Mouse (Mus musculus) intestine, postnatal 0 days (tissue): ENCODE results near the gene Nup88. TPM values are rescaled to one million over a fixed set of nuclear protein-coding genes. Genes with fewer than 3 reads are reported as not detected.

Experiments
- ATAC-seq: fragments of 200-750 bp; cut with Nextera tagmentation; 2 replicates; pipeline ENCODE4 v1.8.0; 2017; ENCODE audit warnings: mild to moderate bottlenecking, moderate TSS enrichment, moderate library complexity
- H3K27ac ChIP-seq: fragments of 300-500 bp; sonication (generic); 2 replicates; pipeline ENCODE4 v1.5.1; 2014; ENCODE audit warnings: mild to moderate bottlenecking, low read depth, low read length, moderate library complexity
- H3K27me3 ChIP-seq: fragments of 300-500 bp; sonication (generic); replicated peaks from 2 replicates; pipeline ENCODE4 v1.6.1; 2014; ENCODE audit warnings: low read length, mixed read lengths; ENCODE audit not compliant: control insufficient read depth, insufficient read depth
- H3K36me3 ChIP-seq: fragments of 300-500 bp; sonication (generic); 2 replicates; pipeline ENCODE4 v1.6.1; 2014; ENCODE audit warnings: mild to moderate bottlenecking, moderate library complexity; ENCODE audit not compliant: control insufficient read depth, insufficient read depth
- H3K4me1 ChIP-seq: fragments of 300-500 bp; sonication (generic); replicated peaks from 2 replicates; pipeline ENCODE4 v1.6.1; 2014; ENCODE audit warnings: antibody characterized with exemption, low read length, mixed read lengths; ENCODE audit not compliant: control insufficient read depth, insufficient read depth
- H3K4me2 ChIP-seq: fragments of 300-500 bp; sonication (generic); replicated peaks from 2 replicates; pipeline ENCODE4 v1.6.1; 2014; ENCODE audit warnings: low read depth, mild to moderate bottlenecking, moderate library complexity
- H3K4me3 ChIP-seq: fragments of 300-500 bp; sonication (generic); 2 replicates; pipeline ENCODE4 v1.5.1; 2014; ENCODE audit warnings: low read depth, low read length
- H3K9ac ChIP-seq: fragments of 300-500 bp; sonication (generic); 2 replicates; pipeline ENCODE4 v1.6.1; 2014; ENCODE audit warnings: mild to moderate bottlenecking, low read depth, low read length
- H3K9me3 ChIP-seq: fragments of 300-500 bp; sonication (generic); 2 replicates; pipeline ENCODE4 v1.6.1; 2016; ENCODE audit warnings: mixed run types; ENCODE audit not compliant: control insufficient read depth
- CTCF ChIP-seq: sonication (generic); IDR thresholded peaks from 2 replicates; pipeline ENCODE4 v1.5.1; 2016; ENCODE audit warnings: low read depth, mild to moderate bottlenecking, control low read depth, antibody characterized with exemption, moderate library complexity
- WGBS: fragments of 180-500 bp; shearing (Covaris S2); extraction: QIAGEN DNeasy Blood & Tissue Kit; methylation state at CpG from one replicate; pipeline ENCODE4 v1.1.7; 2014; 5-methylcytosine and 5-hydroxymethylcytosine counted together
- polyA plus RNA-seq: library from polyadenylated mRNA; unstranded; fragments of >200 nt; fragmentation: Nextera tagmentation; extraction: Ambion mirVana; gene quantifications from 2 replicates; pipeline ENCODE4 v1.2.1, GENCODE M21; 2015

Nup88 gene
- polyA plus RNA-seq = 35.8 and 37.3 TPM in 2 replicates

- H3K27me3 ChIP-seq = no peaks in the 10 kb centered on the region
Observed at GRCm38 (mm10) chr11:70969821-70970559, at the start of gene Nup88, which contains the start of gene Rpain. Gene Nup88, minus strand, starts transcription at chr11:70969973. Gene Rpain, plus strand, starts transcription at chr11:70970213.

GRCm38 (mm10) chr11:71018416-71019200 lies 48.8 kb upstream of the Nup88 start:
- WGBS = 3% methylated on average over 28 of the region's 28 CpGs
- peak; percentile 9 for ATAC-seq
- no peak for TF ChIP-seq CTCF
- Histone ChIP-seq H3K9ac (peak overlapping the region; percentile 80), H3K4me3 (peak overlapping the region; percentile 93), H3K27ac (no peak overlapping the region), H3K4me2 (peak overlapping the region; percentile 84), H3K4me1 (peaks cover 7% of the 10 kb centered on the region; the same call in 1 of the 2 replicates), H3K27me3 (no peaks in the 10 kb centered on the region), H3K36me3 (peaks cover 14% of the 10 kb centered on the region; the same call in 1 of the 2 replicates), H3K9me3 (no peaks in the 10 kb centered on the region)

More at GRCm38 (mm10) chr11:70969821-70970559, at the start of gene Nup88, which contains the start of gene Rpain:
- TF ChIP-seq CTCF = no peak
- Histone ChIP-seq H3K9ac (peak within 1 kb of the TSS; percentile 88), H3K4me2 (peak within 1 kb of the TSS; percentile 90), H3K27ac (peak within 1 kb of the TSS; percentile 85), H3K4me3 (peak within 1 kb of the TSS; percentile 94), H3K36me3 (peaks cover 28% of the 10 kb centered on the region), H3K4me1 (no peaks in the 10 kb centered on the region), H3K9me3 (no peaks in the 10 kb centered on the region)
- ATAC-seq = peak; percentile 96
- WGBS = under 1% methylated on average over 43 of the region's 43 CpGs

GRCm38 (mm10) chr11:71017051-71017450 lies 47.3 kb upstream of the Nup88 start:
- Histone ChIP-seq H3K27ac (no peak overlapping the region), H3K4me3 (no peak overlapping the region), H3K27me3 (no peaks in the 10 kb centered on the region), H3K4me2 (no peak overlapping the region), H3K4me1 (peaks cover 7% of the 10 kb centered on the region; the same call in 1 of the 2 replicates), H3K9me3 (no peaks in the 10 kb centered on the region), H3K9ac (no peak overlapping the region), H3K36me3 (peaks cover 24% of the 10 kb centered on the region)
- TF ChIP-seq CTCF = no peak
- WGBS = 68% methylated on average over 1 of the region's 1 CpGs
- no peak for ATAC-seq

- TF ChIP-seq CTCF = no peak
- no peak for ATAC-seq
- no peaks in the 10 kb centered on the region for H3K27me3 ChIP-seq
- H3K4me3 ChIP-seq = no peak overlapping the region
- whole genome bisulfite sequencing = 92% methylated on average over 7 of the region's 7 CpGs
- no peaks in the 10 kb centered on the region for H3K9me3 ChIP-seq
- no peaks in the 10 kb centered on the region for H3K4me1 ChIP-seq
- no peak overlapping the region for H3K9ac ChIP-seq
- H3K36me3 ChIP-seq = peaks cover 54% of the 10 kb centered on the region
- no peak overlapping the region for H3K4me2 ChIP-seq
- no peak overlapping the region for H3K27ac ChIP-seq
Observed at GRCm38 (mm10) chr11:71012743-71013142, 43.0 kb upstream of the Nup88 start.

GRCm38 (mm10) chr11:71008321-71008720 lies 38.5 kb upstream of the Nup88 start:
- WGBS = 85% methylated on average over 3 of the region's 3 CpGs
- 0 out of 2 replicates have a peak, but pooled peaks cover under 1% of the 10 kb centered on the region for H3K4me1 ChIP-seq
- H3K9ac ChIP-seq = no peak overlapping the region
- no peak for TF ChIP-seq CTCF
- ATAC-seq = no peak
- no peaks in the 10 kb centered on the region for H3K27me3 ChIP-seq
- H3K27ac ChIP-seq = no peak overlapping the region
- peaks cover 39% of the 10 kb centered on the region for H3K36me3 ChIP-seq
- no peak overlapping the region for H3K4me3 ChIP-seq
- H3K9me3 ChIP-seq = no peaks in the 10 kb centered on the region
- no peak overlapping the region for H3K4me2 ChIP-seq

GRCm38 (mm10) chr11:71007831-71008230 lies 38.1 kb upstream of the Nup88 start:
- H3K27me3 ChIP-seq = no peaks in the 10 kb centered on the region
- 78% methylated on average over 7 of the region's 7 CpGs for WGBS
- no peak overlapping the region for H3K4me2 ChIP-seq
- TF ChIP-seq CTCF = no peak
- H3K4me3 ChIP-seq = no peak overlapping the region
- ATAC-seq = no peak
- peaks cover 37% of the 10 kb centered on the region for H3K36me3 ChIP-seq
- H3K9ac ChIP-seq = no peak overlapping the region
- no peak overlapping the region for H3K27ac ChIP-seq
- no peaks in the 10 kb centered on the region for H3K9me3 ChIP-seq
- peaks cover 5% of the 10 kb centered on the region for H3K4me1 ChIP-seq
